Mouse (Mus musculus) liver, embryonic 14.5 days (tissue): Measurements from ENCODE around the gene Phldb1.

Experiments
- CTCF ChIP-seq: IDR thresholded peaks from 2 replicates; pipeline ENCODE4 v1.5.1; 2016; ENCODE audit warnings: antibody characterized with exemption, low read depth, control low read depth
- EP300 ChIP-seq: IDR thresholded peaks from 2 replicates; pipeline ENCODE4 v1.6.1; 2016; ENCODE audit warnings: antibody characterized with exemption, low read depth

- no peak for TF ChIP-seq EP300
- no peak for TF ChIP-seq CTCF
These were observed 13.5 kb upstream of the Phldb1 start for GRCm38 (mm10) chr9:44748473-44748872.
